Mouse (Mus musculus) kidney, adult 2 months (tissue): ENCODE measurements at regions not wholly inside any gene's neighbourhood (a gene's known extent, or its start where the extent isn't known, plus 50 kb on each side); places are given as distances from the start of the nearest gene placed in this dataset.

ENCODE experiments used
- DNase-seq: peaks from one replicate; pipeline ENCODE4 v3.0.0; 2021
- H3K27ac ChIP-seq: fragments of 200-500 bp; 2 replicates; pipeline ENCODE4 v1.5.1; 2012; ENCODE audit warnings: low read depth, low read length, control low read depth, inconsistent platforms; ENCODE audit not compliant: insufficient read depth
- H3K27me3 ChIP-seq: fragments of 200-500 bp; replicated peaks from 2 replicates; pipeline ENCODE4 v1.6.1; 2012; ENCODE audit warnings: mild to moderate bottlenecking, moderate library complexity, low read length, inconsistent platforms; ENCODE audit not compliant: control insufficient read depth, insufficient read depth
- H3K36me3 ChIP-seq: fragments of 200-500 bp; 2 replicates; pipeline ENCODE4 v1.6.1; 2012; ENCODE audit warnings: mild to moderate bottlenecking, moderate library complexity, low read length, inconsistent platforms; ENCODE audit not compliant: control insufficient read depth, insufficient read depth
- H3K4me1 ChIP-seq: fragments of 200-500 bp; 2 replicates; pipeline ENCODE4 v1.6.1; 2011; ENCODE audit warnings: low read length; ENCODE audit not compliant: control insufficient read depth, insufficient read depth
- H3K4me3 ChIP-seq: fragments of 200-500 bp; 2 replicates; pipeline ENCODE4 v1.5.1; 2011; ENCODE audit warnings: mild to moderate bottlenecking, low read depth, low read length, control low read depth; ENCODE audit not compliant: insufficient read depth
- CTCF ChIP-seq: fragments of 200-500 bp; conservative IDR thresholded peaks from 2 replicates; pipeline ENCODE4 v1.5.1; 2011; ENCODE audit warnings: low read depth, mild to moderate bottlenecking, control low read depth, low read length, moderate library complexity, mixed read lengths; ENCODE audit not compliant: insufficient read depth, insufficient read length
- POLR2A ChIP-seq: fragments of 200-500 bp; IDR thresholded peaks from one replicate; pipeline ENCODE4 v1.6.1; 2011; ENCODE audit warnings: low read depth, low read length, control low read depth
- WGBS: fragments of 180-500 bp; shearing (Covaris S2); methylation state at CpG from one replicate; pipeline ENCODE4 v1.1.7; 2018; 5-methylcytosine and 5-hydroxymethylcytosine counted together

DNA sequence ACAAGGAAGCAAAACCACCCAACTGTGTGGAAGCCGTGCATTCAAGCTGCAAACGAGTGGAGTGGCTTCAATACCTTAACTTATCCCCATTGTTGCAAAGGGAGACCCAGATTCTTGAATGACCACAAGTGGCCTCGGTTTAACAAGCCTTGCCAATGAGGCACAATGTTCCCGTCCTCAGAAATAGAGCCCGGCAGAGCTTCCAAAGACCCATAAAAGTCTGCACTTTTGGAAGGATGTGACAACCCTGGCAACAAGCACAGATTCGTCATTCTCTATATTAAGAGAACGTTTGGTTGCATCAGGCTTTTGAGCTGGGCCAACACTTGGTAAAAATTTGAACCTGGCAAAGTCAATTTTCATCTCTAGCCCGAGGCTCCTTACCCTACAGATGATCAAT is 108.9 kb upstream of the Bcl6 start:
- TF ChIP-seq CTCF: no peak
- WGBS: 69% methylated on average over 8 of the region's 8 CpGs
- Histone ChIP-seq H3K4me1 (no peaks in the 10 kb centered on the region), H3K27me3 (no peaks in the 10 kb centered on the region), H3K4me3 (no peak overlapping the region), H3K36me3 (no peaks in the 10 kb centered on the region), H3K27ac (no peak overlapping the region)
- DNase-seq: no peak

DNA sequence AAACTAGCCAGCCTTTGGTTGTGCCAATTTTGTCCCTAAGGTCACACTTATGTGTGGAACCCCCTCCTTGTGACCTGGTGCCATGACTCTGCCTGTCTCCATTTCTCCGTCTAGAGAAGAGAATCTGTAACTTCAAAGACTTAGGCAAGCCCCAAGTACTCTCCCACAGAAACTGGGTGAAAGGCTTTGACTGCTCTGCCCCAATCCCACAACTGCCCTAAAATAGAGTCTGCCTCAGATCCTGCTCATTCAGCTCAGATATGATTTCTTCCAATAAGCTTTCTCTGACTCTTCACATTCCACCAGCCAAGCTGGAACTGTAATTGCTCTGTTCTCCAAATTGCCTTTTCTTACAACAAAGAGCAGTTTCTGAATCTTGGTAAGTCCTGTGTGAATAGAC is 107.4 kb upstream of the Bcl6 start:
- Histone ChIP-seq H3K36me3 (no peaks in the 10 kb centered on the region), H3K4me1 (no peaks in the 10 kb centered on the region), H3K27ac (no peak overlapping the region), H3K27me3 (no peaks in the 10 kb centered on the region), H3K4me3 (no peak overlapping the region)
- 88% methylated on average over 1 of the region's 1 CpGs for WGBS
- no peak for DNase-seq
- TF ChIP-seq POLR2A: no peak
- TF ChIP-seq CTCF: no peak

DNA sequence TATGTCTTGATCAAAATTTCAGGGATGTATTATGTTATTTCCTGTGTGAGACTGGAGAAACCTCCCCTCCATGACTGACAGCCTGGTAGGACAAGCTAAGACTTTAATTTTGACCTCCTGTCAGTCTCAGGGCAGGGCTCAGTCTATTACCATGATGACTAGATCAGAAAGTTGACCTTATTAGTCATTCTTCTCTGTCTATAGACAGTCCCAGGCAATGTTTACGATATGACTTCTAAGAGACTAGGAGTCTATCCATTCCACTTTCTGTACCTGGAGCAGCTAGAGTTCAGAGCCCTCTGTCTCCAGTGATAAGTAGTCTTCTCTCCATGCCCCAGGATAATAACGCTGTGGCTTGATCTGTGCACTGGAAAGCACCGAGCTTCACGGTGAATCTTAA is 107.0 kb upstream of the Bcl6 start:
- 87% methylated on average over 4 of the region's 4 CpGs for WGBS
- H3K4me3 ChIP-seq: no peak overlapping the region
- DNase-seq: no peak
- no peaks in the 10 kb centered on the region for H3K4me1 ChIP-seq
- H3K27ac ChIP-seq: no peak overlapping the region
- H3K27me3 ChIP-seq: no peaks in the 10 kb centered on the region
- no peaks in the 10 kb centered on the region for H3K36me3 ChIP-seq
- no peak for TF ChIP-seq CTCF
- TF ChIP-seq POLR2A: no peak

DNA sequence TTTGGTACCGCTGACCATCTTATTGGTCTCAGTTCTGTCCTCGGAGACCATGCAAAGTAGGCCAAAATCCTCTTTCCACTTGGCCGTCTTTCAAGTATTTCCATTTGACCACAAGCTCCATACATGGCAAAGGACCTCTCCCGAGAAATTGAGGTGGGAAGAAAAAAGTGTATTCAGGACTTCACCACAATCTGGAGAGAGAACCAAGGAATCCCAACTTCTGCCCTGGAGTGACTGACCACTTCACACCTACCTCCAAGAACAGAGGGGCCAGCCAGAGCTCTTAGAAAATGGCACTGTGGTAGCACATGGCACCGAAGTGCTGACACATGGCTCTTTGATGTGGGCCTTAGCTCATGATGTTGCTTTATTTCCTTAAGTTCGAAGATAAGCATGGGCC is 105.9 kb upstream of the Bcl6 start:
- H3K36me3 ChIP-seq: no peaks in the 10 kb centered on the region
- H3K27me3 ChIP-seq: no peaks in the 10 kb centered on the region
- no peak for TF ChIP-seq CTCF
- TF ChIP-seq POLR2A: no peak
- H3K4me3 ChIP-seq: no peak overlapping the region
- no peak for DNase-seq
- H3K27ac ChIP-seq: no peak overlapping the region
- 81% methylated on average over 6 of the region's 6 CpGs for WGBS
- no peaks in the 10 kb centered on the region for H3K4me1 ChIP-seq

DNA sequence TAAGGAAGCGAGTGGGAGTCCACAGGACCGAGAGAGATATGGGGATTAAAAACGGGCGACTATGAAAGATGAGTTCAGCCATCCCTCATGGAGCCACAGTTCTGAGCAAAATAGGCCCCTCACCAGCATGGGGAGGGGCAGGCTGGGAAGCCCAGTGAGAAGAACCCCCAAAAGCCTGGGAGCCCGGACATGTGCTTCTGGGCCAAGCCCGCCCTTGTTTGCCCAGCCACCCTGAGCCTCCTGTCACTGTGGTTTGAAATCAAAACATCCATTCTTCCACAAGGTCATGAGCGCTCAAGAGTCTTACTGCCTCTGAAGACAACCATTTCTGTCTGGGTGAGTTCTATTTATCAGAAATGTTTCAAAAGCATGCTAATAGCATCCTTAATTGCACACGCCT is 105.0 kb upstream of the Bcl6 start:
- 95% methylated on average over 8 of the region's 8 CpGs for WGBS
- no peak for DNase-seq
- no peaks in the 10 kb centered on the region for H3K27me3 ChIP-seq
- no peak overlapping the region for H3K27ac ChIP-seq
- no peak for TF ChIP-seq CTCF
- no peak for TF ChIP-seq POLR2A
- H3K36me3 ChIP-seq: no peaks in the 10 kb centered on the region
- H3K4me3 ChIP-seq: no peak overlapping the region
- no peaks in the 10 kb centered on the region for H3K4me1 ChIP-seq

DNA sequence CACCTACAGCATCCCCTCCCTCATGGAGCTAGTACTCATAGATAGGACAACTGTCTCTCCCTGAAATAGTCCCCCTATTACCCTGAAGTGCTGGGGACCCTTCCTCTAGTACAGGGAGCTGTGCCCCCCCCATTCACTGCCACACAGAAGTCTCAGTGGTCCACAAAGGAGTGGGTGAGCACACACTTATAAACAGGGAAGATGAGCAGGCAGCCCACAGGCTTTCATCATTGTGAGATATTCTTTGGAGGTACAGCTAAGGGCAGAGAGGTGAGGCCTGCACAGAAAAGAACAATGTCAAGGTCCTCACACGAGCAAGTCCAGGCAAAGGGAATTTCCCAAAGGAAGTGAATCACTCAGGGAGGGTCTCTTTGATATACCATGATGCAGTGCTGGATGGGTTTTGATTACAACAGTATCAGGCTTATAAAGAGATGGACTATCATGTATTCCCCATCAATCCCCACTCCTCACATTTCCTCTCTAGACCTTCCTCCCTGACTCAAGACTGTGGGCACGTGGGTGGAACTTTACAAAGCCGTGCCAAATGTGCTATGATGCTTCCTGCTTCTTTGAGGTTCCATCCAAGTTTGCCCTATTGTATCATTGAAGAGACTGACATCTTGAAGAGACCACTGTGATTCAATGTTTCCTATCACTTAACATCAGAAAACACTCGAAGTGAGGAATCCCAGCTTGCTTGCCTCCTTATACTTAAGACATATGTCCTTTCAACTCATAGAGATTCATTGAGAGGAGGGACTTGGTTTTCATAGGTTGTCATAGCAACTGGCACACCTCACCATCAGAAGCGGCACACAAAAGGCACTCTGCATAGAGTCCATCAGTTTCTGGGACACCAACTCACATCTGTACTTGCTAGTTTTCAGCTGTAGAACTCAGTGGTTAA is 104.2 kb upstream of the Bcl6 start:
- Histone ChIP-seq H3K4me1 (no peaks in the 10 kb centered on the region), H3K27me3 (no peaks in the 10 kb centered on the region), H3K27ac (no peak overlapping the region), H3K4me3 (no peak overlapping the region), H3K36me3 (no peaks in the 10 kb centered on the region)
- no peak for TF ChIP-seq POLR2A
- no peak for TF ChIP-seq CTCF
- WGBS: 75% methylated on average over 5 of the region's 5 CpGs
- no peak for DNase-seq

DNA sequence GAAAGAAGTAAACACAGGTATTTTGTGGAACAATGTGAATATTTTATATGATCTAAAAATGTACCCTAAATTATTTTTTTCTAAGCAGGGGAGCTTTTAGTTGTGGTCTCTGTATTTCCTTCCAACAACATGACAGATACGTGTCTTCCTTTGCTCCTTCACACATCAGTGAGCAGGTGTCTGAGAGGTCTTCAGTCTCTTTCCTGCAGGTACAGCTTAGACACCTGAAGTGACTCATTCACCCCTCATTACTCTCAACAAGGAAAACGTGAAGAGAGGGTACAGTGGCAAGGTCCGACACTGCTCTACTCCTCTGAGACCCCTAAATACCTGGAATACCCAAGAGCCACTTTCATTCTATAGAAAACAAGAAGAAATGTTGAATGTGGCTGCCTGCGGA is 103.5 kb upstream of the Bcl6 start:
- WGBS: 75% methylated on average over 4 of the region's 4 CpGs
- no peaks in the 10 kb centered on the region for H3K4me1 ChIP-seq
- TF ChIP-seq CTCF: no peak
- TF ChIP-seq POLR2A: no peak

More for the DNA sequence above, 103.5 kb upstream of the Bcl6 start:
- Histone ChIP-seq H3K27ac (no peak overlapping the region), H3K4me3 (no peak overlapping the region), H3K36me3 (no peaks in the 10 kb centered on the region), H3K27me3 (no peaks in the 10 kb centered on the region)
- no peak for DNase-seq
